In genomic region chr9:115330861-115331476, GRCm38 (mm10) we compare ENCODE assay signal across 17 mouse cellular contexts. TPM values are rescaled to one million over a fixed set of nuclear protein-coding genes. Genes with fewer than 3 reads are reported as not detected.
DNase-seq lines count a peak whose midpoint lies in the region; ATAC-seq and TF ChIP-seq lines count a peak whose summit lies in the region.
"Had no signal": no experiment of that assay in that cellular context is flagged by ENCODE, and none has a peak within 500 bp of the region (broad histone marks: within the 10 kb centered on the region; RNA-seq: fewer than 3 reads in every experiment).

No protein-coding gene starts in this region.

- H3K9me3 ChIP-seq in limb, embryonic 14.5 days (ENCODE audit: control insufficient read depth, low read length): no peaks in the 10 kb centered on the region
- H3K9me3 ChIP-seq in limb, embryonic 10.5 days (replicated peaks): no peaks in the 10 kb centered on the region
- H3K9me3 ChIP-seq: forebrain, embryonic 13.5 days; hindbrain, embryonic 10.5 days; limb, embryonic 12.5 days had no signal

- TF ChIP-seq POLR2A in limb, embryonic 14.5 days (IDR thresholded peaks at IDR 0.05; ENCODE audit: borderline replicate concordance, extremely low read depth, insufficient read depth, insufficient read length): no peak

- H3K27me3 ChIP-seq in limb, embryonic 14.5 days (ENCODE audit: control insufficient read depth, insufficient read depth, low read length): no peaks in the 10 kb centered on the region
- H3K27me3 ChIP-seq in limb, embryonic 10.5 days (ENCODE audit: low read depth, poor library complexity, severe bottlenecking): no peaks in the 10 kb centered on the region
- H3K27me3 ChIP-seq: forebrain, embryonic 13.5 days; limb, embryonic 12.5 days had no signal

- no peak overlapping the region for H3K4me2 ChIP-seq in limb, embryonic 14.5 days (replicated peaks; ENCODE audit: low read depth, low read length, severe bottlenecking)
- H3K4me2 ChIP-seq: forebrain, embryonic 13.5 days; limb, embryonic 12.5 days had no signal

- no peak overlapping the region for H3K4me3 ChIP-seq in limb, embryonic 14.5 days (replicated peaks; ENCODE audit: low read length)
- H3K4me3 ChIP-seq in limb, embryonic 10.5 days: no peak overlapping the region
- H3K4me3 ChIP-seq: forebrain, embryonic 13.5 days; hindbrain, embryonic 10.5 days; limb, embryonic 12.5 days had no signal

- DNase-seq in limb, embryonic 14.5 days (ENCODE audit: low spot score): peak; percentile 71
- DNase-seq in limb, embryonic 10.5 days (ENCODE audit: low spot score): no peak
- peak; percentile 35 for DNase-seq in MN1 (ENCODE audit: low spot score)
- peak; percentile 18 for DNase-seq in fibroblast of lung, adult 2 months (ENCODE audit: low read depth)
- DNase-seq in lung, postnatal 36 days: peak; percentile 91
- no peak for DNase-seq in Muller cell, postnatal 12 days (ENCODE audit: inconsistent ontology term)
- no peak for DNase-seq in adrenal gland, adult 2 months
- no peak for DNase-seq in cerebellum, postnatal 25 days
- DNase-seq: adrenal gland, postnatal 36 days; cerebellum, adult 18-20 months; kidney, adult 2 months; retina, postnatal 1 day; thymus, adult 18-20 months had no signal

- no peaks in the 10 kb centered on the region for H3K36me3 ChIP-seq in limb, embryonic 14.5 days (ENCODE audit: control insufficient read depth, insufficient read depth, low read length)
- H3K36me3 ChIP-seq in limb, embryonic 10.5 days: no peaks in the 10 kb centered on the region
- H3K36me3 ChIP-seq: G1E; hindbrain, embryonic 10.5 days; limb, embryonic 12.5 days had no signal

- no peak overlapping the region for H3K27ac ChIP-seq in limb, embryonic 14.5 days (replicated peaks; ENCODE audit: low read depth, low read length)
- H3K27ac ChIP-seq in limb, embryonic 10.5 days: no peak overlapping the region
- H3K27ac ChIP-seq: forebrain, embryonic 13.5 days; hindbrain, embryonic 10.5 days; limb, embryonic 12.5 days had no signal

- H3K4me1 ChIP-seq in limb, embryonic 14.5 days (ENCODE audit: control insufficient read depth, insufficient read depth, low read length): no peaks in the 10 kb centered on the region
- 0 out of 2 replicates have a peak, but pooled peaks cover 3% of the 10 kb centered on the region for H3K4me1 ChIP-seq in limb, embryonic 10.5 days
- H3K4me1 ChIP-seq: forebrain, embryonic 13.5 days; limb, embryonic 12.5 days had no signal

- ATAC-seq in limb, embryonic 14.5 days (ENCODE audit: low FRiP score, low read depth): no peak
- ATAC-seq: forebrain, embryonic 13.5 days had no signal

- 56% methylated on average over 6 of the region's 6 CpGs for WGBS in limb, embryonic 14.5 days
- 85% methylated on average over 6 of the region's 6 CpGs for WGBS in limb, embryonic 10.5 days

- H3K9ac ChIP-seq in limb, embryonic 14.5 days (ENCODE audit: low read depth, low read length, severe bottlenecking): no peak overlapping the region
- H3K9ac ChIP-seq: forebrain, embryonic 13.5 days; limb, embryonic 12.5 days had no signal

RNA-seq across cellular contexts. Expression of gene Stt3b, which starts 20.7 kb away (rescaled TPM):
- polyA plus RNA-seq in limb, embryonic 14.5 days (2012; rRNA removed): 67.2 and 78.4 TPM in 2 replicates
- polyA plus RNA-seq in limb, embryonic 14.5 days (2014; fragmentation: Nextera tagmentation; extraction: Ambion mirVana): 117 and 118 TPM in 2 replicates
- 102 and 105 TPM in 2 replicates for polyA plus RNA-seq in limb, embryonic 10.5 days (2016; fragmentation: Nextera tagmentation; extraction: Ambion mirVana)
- total RNA-seq in adrenal gland, adult 2 months (2021): 100 to 1,000 TPM; 106 to 136 TPM
- 91.1 and 95.7 TPM in 2 replicates for polyA plus RNA-seq in adrenal gland, adult 2 months (2012; rRNA removed)

Comparison
In these comparisons a context has a peak if more than half of its experiments do, and no peak if none do; other contexts are left out.
1. DNase-seq: peak in limb, embryonic 14.5 days (single experiment), MN1 (single experiment), fibroblast of lung, adult 2 months (single experiment) and lung, postnatal 36 days (single experiment); none in limb, embryonic 10.5 days (single experiment), Muller cell, postnatal 12 days (single experiment), adrenal gland, adult 2 months (single experiment) and cerebellum, postnatal 25 days (0 of 2).